Mouse (Mus musculus) thymus, postnatal 25 days (tissue): ENCODE measurements around the gene Uvrag.

Experiments
- DNase-seq: peaks from one replicate; pipeline ENCODE4 v3.0.0; 2022

Gene Uvrag

DNA sequence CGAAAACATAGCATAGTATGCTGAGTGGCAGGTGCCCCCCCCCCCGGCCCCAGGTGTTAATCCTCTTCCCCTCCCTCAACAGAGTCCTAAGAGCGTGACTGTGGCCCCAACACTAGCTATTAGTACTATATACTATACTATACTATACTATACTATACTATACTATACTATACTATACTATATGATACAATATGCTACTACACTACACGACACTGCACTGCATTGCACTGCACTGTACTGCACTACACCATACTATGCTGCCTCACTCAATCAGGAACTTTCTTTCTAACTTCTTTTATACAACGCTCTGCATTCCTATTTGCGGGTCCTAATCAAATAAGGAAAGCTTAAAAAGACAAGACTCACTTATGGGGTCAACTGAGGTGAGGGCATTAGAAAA, 224.4 kb downstream of the Uvrag start:
- DNase-seq = no peak

DNA sequence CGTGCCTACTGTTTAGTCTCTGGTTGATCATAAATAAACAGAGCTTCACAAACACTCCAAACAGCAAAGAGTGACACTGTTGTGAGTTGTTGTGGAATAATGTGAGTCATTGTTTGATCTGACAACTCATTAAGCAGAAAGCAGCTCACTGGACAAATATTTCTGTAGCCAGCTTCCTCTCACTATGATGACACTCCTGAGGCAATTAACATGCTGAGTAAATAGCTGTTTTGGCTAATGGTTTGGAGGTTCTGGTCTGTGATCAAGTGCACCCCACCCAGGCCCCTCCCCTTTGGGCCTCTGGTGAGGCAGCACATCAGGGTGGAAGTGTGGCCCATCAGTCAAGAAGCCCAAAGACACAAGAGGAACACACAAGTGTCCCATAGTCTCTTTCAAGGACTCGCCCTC, 228.0 kb downstream of the Uvrag start:
- no peak for DNase-seq

DNA sequence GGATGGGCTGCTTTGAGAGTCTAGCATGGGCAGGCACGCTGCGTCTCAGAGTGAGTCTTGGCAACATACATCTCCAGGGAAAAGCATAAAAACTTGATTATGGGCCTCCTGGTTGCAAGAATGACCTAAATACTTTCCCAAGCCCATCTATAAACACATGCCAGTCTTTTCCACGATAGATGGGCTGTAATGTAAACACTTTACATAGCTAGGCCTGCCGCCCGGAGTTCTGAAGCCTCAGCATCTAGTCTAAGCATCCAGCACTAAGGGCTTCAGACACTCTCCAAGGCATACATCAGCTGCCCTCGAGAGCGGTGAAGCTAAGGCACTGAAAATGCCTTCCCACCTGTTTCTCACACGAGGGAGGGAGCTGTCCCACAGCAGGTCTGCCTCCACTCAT, 229.7 kb downstream of the Uvrag start:
- DNase-seq = no peak

DNA sequence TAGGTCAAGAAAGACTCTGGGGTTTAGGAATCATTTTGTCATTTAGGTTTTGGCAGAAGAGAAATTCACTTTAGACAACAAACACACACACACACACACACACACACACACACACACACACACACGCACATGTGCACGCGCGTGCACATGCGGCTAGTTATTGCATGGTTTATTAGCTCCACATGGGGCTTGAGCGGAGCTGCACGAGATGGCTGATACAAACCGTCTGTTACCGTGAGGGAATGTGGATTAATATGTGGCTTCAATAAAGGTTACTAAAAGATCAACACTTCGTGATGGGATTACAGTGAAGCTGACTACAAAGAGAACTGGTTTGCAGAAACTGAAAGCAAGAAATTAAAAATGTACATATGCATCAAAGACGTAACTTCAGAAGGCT, 230.2 kb downstream of the Uvrag start:
- DNase-seq = no peak

DNA sequence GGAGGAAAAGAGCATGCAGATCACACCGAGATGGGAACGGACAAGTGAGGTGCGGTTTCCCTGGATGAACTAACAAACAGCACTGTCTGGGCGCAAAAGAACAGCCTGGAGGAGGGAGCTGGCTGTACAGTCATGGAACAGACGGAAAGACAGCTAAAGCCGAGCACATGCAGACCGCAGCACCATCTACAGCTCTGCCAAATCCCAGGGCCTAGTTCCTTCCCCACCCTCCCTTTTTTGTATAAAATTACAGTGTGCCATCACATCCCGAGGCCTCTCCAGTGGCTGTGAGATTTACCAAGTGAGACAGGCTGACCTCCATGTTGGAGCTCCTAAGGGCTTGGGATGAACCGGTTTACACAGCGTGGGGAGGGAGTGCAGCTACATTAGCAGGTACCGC, 230.8 kb downstream of the Uvrag start:
- DNase-seq = no peak

DNA sequence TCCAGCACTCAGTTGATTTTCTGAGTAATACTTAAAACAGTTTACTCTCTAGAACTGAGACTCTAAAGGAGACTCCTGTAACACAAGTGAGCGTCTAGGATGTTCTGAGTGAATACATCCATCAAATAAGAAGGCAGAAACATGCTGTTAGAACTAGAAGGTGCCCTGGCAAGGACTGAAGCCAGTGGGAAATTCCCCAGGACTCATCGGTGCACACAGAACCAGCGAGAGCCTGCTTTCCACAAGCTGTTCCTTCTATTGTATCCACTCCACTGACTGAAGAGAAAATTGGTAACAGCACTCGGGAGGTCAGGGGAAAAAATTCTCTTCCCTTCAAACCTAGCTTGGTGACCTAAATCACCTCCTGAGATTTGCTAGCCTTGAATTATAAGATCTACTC, 233.5 kb downstream of the Uvrag start:
- no peak for DNase-seq

DNA sequence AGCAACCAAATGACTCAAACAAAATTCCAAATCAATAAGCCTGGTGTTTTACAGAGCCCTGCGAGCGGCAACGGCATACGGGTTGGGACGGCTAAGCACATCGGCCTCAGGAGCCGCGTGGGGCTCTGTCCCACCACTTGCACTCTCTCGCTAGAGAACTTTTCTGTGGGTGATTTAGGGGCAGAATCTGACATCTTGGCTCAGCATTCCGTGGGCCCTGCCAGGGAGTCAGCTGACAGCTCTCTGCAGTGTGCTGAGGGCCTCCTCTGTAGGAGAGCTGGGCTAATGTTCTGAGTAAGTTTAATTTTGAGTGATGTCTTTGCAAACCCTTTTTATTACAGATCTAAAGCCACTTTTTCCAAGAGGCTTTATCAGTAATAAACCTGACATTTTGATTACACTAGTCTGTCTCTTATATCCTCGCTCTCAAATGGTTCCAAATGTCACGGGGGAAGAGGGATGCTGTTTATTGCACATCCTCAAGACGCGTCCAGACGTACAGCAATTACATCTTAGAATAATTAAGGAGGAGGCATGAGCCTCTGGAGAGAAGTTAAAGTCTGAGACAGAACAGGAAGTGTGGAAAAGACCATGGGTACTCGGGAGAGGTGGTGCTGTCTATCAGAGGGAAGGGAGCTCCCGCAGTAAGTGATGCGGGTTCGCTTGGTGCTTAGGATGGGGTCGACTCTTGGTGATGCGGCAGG, 236.1 kb downstream of the Uvrag start:
- no peak for DNase-seq

DNA sequence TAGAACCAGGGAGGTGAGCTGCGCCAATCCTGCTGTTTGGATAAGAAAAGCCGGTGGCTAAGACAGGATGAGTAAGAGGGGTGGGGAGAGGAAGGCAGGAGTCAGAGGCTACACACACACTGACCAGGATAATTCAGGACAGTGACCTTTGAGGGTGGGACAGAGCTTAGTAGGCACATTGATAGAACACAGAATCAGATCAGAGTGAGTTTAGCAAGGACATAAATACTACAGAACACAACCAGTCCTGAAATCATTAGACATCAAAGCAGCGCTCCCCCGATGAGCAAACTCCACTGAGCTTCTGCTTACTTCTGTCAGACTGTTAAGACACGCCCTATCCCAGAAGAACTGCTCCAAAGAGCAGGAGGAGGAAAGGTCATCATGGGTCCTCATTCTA, 237.1 kb downstream of the Uvrag start:
- no peak for DNase-seq

DNA sequence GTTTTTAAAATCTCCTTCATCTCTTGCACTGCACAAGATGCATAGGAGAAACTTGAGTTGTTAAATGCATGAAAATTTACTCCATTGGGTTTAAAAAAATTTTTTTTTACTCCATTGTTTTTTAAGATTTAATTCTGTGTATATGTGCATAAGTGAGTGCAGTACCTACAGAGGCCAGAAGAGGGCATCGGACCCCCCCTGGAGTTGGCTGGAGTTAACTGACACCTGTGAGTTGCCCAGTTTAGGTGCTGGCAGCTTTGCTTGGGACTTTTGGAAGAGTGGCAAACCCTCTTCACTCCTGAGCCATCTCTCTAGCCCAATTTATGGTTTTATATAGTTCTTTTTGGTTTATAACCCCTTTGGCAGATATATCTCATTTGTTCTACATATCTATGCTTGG, 239.8 kb downstream of the Uvrag start:
- DNase-seq = no peak

DNA sequence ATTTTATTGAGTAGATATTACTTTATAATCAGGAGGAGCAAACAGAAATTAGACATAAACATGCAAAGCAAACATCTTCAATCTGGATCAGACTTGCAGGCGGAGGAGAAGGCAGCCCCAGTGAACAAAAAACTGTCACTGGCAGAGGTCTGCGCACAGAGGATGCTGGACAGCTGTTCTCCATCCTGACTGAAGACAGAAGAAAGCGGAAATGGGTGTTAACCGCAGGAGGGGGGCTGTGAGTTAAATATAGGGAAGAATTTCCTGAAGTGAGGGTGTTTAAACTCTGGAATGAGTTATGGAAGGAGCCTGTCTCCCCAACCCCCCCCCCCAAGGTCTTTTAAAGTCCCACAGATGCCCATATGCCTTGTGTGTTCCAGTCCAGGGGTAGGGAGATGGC, 241.1 kb downstream of the Uvrag start:
- DNase-seq = no peak

DNA sequence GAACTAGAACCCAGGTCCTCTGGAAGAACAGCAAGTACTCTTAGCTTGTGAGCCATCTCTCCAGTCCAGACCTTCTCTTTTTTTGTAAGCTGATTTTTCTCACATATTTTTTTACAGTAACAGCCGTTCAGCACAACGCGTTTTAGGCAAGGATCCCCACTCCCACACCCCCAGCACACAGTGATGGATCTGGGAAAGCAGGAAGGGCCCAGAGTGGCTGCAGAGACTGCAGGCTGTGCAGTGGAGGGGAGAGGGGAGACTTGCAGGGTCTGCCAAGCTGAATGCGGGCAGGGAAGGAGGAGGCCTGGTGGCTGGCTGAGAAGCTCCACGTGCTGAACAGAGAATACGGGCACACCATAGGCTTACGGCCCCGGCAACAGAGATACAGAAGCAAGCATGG, 243.6 kb downstream of the Uvrag start:
- DNase-seq = no peak

DNA sequence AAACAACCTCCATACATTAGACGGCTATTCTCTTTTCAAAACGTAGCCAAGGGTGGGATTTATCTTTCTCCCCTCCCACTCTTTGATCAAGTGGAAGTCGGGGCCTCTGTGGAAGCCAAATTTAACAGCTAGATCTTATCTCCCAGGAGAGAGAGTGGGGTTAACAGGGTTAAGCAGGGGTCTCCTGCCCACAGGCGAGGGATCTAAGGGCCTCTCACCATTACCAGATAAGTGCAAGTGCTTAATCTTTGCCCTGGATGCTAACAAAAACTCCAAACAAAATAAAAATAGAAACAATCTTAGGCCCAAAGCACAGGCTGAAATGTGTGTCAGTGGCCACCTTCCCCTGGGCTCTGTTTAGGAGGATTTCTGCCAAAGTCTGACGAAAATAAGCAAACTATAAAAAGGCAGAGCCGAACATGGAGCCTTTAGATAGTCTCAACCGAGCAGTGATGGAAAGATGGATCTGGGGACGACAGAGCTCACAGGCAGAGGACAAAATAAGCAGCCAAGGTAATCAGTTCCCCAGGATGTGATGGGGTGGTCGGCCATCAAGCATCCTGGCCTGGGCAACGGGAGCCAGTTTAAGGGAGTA, 245.3 kb downstream of the Uvrag start:
- DNase-seq = no peak

DNA sequence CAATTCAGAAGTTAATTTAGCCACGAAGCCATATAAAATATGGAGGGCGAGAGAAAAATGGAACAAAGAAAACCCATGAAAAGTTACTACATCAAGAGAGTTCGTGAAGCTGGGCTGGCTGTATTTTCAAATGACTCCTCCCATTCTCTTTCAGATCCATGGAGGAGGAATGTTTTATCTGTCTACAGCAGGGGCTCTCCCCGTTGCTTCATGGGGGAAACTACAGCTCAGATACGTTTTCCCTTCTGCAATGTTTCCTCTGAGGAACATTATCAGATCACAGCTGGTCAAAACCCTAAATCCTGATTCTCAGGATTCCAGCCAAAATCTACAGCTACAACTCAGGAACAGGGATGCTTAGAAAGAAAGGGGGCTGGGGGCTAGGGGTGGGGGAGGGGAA, 246.2 kb downstream of the Uvrag start:
- no peak for DNase-seq

DNA sequence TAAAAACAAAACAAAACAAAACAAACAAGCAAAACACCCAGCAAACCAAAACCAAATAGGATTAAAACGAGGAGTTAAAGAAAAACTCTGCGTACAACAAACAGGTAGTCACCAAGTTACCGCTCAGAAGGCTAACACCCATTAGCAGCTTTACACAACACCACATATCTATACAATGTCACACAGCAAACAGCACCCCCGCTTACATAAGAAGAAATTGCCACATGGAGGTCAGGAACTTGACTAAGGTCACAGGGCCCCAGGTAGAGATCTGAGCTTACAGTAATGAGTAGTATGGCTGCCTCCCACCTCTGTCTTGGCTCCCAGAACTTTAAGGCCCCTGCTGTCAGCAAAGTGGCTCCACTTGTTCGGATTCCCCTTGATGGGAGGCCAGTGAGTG, 246.6 kb downstream of the Uvrag start:
- no peak for DNase-seq

DNA sequence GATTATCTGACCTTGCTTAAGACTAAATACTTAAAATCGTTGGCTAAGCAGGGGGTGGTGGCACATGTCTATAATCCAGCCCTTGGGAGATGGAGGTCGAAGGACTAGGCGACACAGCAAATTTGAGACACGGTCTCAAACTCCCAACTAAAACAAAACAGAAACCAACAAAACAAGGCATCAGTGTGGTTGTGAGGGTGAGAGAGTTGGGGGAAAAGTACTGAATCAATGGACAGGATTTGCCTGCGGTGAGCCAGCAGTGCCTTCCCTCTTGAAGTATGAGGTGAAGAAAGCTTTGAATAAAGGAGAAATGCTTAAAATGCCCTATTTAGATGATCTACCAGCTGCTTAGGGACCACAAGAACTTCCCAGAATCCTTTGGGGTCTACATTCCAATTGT, 247.8 kb downstream of the Uvrag start:
- DNase-seq = no peak

DNA sequence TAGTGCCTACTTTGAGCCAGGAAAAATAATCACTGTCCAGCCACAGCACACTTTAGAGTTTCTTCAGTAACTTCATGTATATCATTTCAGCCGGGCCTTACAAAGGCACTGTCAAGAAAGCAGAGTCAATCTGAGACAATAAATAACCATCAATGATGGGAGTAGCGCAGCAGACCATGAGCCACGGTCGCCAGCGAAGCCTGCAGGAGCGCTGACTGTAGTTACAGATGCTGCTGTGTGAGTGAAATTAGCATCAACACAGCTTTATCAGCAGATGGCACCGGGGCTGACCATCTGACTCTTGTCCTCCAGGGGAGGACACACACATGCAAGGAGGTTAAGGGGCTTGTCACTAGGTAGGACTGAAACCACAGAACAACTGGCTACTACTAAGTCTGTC, 251.7 kb downstream of the Uvrag start:
- no peak for DNase-seq

DNA sequence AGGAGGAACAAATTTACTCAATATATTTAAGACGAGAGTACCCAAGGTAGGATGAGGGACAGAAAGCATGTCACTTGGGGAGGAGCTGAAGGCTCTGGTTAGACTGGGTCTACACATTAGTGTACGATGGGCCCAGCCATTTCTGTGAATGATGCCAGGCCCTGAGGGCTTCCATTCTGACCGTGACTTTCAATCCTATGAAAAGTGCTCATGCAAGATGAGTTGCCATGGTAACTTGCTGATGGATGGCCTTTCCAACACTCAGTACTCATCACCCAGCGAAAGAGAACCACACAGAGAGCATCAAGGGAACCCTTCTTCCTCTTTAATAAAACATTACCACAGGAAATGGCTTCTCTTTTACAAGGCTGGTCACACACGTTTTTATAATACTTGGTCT, 252.1 kb downstream of the Uvrag start:
- no peak for DNase-seq

DNA sequence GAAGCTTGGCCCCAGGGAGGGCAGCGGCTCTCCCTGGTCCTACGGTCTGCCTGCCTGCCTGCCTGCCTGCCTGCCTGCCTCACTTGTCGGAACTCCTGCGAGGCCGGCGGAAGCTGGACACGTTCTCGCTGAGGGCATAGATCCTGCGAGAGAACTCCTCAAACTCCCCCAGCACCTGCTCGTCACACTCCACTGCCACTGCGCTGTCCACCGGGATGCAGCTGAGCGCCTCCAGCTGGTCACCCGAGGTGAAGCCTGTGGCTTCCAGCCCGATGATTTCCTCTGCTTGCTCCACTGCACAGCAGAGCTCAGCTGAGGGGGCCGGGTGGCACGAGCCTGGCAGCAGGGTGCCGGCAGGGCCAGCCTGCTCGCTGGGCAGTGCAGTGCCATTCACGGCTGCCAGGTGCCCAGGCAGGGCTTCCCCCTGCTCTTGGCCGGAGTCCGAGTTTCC, 253.1 kb downstream of the Uvrag start:
- no peak for DNase-seq

DNA sequence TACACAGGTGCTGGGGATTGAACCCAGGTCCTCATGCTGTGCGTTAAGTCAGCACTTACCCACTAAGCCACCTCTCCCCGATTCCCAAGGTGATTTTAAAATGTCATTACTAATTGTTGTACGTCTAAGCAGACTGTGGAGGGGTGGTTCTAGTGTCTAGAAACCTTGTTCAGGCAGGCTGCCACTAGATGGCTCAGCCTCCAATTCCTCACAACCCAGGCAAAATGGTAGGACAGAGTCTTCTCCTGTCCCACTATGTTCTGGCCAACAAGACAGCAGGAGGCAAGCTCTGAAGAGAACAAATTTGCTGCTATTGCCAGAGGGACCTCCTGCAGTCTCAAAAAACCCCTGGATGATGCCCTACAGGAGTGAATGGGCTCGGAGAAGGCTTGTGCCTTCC, 259.1 kb downstream of the Uvrag start:
- DNase-seq = no peak

DNA sequence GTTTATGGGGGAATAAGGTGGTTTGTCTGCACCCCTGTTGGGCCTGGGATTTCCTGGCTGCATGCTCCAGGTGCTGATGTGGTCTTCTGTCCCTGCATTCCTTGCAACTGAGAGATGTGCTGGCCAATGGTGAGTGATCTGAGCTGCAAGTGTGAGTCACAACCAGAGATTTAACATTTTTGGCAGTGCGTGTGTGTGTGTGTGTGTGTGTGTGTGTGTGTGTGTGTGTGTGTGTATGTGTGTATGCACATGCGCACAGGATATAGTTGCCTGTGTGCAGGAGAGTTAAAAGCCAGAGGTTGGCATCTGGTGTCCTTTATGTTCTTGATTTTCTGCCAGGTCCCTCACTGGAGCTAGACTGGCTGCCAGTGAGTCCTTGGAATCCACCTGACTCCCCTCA, 261.8 kb downstream of the Uvrag start:
- DNase-seq = no peak

DNA sequence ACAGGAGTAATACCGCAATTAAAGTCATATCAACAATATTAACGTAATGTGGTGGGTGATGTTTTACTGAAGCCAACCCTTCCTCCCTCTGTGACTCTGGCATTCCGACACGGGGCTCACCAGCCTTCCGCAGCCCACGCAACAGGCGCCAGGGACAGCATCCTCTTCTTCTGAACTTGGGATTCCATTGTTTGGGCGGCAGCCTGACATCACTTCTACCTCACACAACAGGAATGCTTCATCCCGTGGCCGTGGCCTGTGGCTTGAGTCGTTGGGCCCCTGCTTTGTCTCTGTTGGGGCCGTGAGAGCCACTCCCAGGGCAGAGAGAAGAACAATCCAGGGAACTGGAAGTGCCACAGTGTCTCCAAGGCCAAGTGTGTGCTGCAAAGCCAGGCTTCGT, 264.8 kb downstream of the Uvrag start:
- DNase-seq = no peak

DNA sequence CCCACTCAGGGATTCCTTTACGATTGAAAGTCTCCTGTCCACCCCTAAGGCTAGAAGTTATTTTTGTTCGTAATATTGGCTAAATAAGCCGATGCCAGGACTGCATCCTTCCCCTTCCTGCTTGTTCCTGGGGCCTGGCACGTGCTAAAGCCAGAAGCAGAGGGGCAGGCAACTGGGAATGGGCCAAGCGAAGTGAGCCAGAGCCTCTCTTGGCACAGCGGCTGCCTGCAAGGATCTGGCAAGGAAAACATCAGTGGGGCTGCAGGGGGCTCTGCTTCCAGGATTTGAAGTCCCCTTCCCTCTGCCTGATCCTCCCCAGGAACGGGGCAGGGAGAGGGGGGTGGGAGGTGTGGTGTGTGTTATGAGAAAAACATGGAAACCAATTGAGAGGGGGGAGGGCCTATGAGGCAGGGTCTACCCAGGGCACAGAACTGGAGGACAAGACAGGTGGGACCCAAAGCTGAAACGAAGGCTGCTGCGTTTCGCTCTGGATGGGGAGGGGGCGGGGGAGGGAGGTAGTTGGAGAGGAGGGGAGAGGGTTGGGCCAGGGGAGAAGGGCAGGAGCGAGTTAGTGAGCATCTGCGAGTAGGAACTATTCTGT, 265.5 kb downstream of the Uvrag start:
- DNase-seq = no peak

DNA sequence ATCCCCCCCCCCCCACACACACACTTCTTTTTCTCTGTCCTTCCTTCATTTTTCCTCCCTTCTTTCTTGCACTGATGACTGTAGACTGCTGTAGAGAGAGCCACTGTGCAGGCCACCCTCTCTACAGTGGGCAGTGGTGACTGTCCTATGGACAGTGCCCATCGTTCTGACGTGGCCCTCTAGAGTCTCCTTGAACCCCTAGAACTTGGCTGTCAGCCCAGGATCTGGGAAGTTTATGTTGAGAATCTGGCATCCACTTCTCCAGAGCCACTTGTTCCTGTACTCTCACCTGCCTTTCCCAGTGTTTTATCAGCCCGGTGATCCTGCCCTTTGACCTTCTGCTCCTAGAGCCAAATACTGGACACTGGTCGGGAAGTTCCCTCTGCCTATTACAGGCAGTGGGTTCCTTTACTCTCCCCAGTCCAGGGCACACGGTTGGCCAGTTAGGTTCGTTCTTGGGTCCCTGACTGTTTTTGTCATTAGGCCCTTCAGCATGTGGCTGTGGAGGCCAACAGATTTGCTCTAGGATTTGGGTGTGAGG, 266.5 kb downstream of the Uvrag start:
- DNase-seq = no peak

DNA sequence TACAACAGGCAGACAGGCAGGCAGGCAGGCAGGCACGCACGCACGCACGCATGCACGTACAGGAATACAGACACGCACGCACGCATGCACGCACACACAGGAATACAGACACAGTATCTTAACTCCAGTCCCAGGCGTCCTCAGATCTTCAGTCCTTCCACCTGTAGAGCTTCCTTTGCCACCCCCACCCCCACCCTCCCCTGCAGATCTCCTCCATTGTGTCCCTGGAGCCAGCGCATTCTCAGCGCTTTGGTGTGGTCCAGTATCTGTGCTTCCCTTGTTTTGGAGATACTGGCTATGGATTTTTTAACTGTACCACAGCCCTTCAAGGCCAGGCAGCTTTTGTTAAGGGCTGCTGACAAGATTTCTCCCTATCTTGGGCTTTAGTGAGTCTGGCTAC, 267.6 kb downstream of the Uvrag start:
- no peak for DNase-seq

DNA sequence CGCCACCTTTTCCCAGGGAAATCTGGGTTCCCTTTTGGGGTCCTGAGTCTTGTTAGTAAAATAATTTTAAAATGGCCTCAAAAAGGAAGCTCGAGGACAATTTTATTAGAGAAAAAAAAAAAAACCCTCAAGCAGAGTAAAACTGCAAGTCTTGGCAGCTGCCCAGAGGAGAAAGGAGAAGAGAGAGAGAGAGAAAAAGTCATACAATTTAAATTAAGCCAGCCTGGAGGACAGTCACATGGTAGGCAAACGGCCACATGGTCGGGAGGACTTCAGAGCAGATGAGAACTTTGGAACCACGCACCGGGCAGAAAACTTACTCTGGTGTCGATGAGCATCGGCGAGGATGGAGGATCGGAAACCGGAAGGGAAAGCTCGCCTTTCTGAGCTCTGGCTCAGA, 269.1 kb downstream of the Uvrag start:
- no peak for DNase-seq
